Mouse (Mus musculus): ENCODE measurements around the gene Ldlrad3.

The Ldlrad3 gene

GRCm38 (mm10) chr2:102064826-102065441 is 121.3 kb downstream of the Ldlrad3 start:
- DNase-seq = no peak

- DNase-seq = no peak
These were observed 122.2 kb downstream of the Ldlrad3 start for GRCm38 (mm10) chr2:102063906-102064505.

DNA sequence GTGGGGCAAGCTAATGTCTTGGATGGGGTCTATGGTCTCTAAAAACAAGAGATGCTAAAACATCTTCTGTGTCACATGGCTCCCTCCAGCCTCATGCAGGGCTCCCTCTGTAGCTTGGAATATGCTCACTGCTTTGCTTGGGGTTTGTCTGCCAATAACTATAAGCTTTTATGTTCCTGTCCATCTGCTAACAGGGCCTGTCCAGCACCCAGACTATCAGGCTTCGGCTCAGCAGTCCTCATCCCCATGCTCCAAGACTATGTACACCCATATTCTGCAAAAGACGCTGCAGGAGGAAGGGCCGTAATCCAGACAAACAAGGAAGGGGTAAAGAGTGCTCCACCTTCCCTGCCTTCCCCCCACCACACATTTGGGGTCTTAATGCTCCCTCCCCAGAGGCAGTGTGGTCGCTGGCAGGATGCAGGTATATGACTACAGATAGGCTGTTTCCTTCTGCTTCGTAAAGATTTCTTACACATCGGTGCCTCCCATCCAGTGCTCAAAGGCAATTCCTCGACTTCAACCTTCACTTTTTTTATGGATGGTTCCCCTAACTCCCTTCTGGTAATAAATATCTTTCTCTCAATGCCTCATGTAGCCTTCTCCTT is 123.2 kb downstream of the Ldlrad3 start:
- DNase-seq = no peak

DNA sequence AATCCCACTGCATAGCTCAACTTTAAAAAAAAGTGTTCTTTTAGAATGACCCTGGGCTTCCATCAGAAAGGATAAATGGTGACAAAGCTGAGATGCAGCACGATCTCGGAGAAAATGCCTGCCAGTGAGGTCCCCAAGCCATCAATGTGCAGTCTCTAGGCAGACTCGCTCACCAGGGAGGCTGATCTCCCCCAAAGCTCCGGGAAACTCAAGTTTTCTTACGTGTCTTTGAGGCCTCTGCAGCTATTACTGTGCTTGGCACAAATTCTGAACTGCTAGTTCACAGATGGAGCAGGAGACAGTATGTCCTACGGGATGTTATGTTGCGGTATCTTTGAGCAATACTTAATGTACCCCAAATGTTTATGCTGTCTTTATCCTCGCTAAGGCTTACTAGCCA is 124.3 kb downstream of the Ldlrad3 start:
- no peak for DNase-seq

DNA sequence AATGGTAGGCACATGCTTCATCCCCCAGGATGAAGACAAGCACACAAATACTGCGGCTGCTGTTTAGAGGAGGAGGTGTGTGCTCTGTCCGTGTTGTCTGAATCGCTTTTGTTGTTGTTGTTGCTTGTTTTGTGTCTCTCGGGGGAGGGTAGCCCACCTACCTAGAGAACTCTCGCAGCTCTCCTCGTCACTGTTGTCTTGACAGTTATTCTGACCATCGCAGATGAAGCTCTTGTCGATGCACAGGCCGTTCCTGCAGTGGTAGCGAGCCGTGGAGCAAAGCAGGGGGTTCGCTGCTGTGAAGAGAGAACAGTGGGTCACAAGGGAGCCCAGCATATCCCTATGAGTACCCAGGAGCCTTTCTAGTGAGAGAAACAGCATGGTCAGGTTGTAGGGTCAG is 128.4 kb downstream of the Ldlrad3 start:
- DNase-seq = peak; percentile 50

DNA sequence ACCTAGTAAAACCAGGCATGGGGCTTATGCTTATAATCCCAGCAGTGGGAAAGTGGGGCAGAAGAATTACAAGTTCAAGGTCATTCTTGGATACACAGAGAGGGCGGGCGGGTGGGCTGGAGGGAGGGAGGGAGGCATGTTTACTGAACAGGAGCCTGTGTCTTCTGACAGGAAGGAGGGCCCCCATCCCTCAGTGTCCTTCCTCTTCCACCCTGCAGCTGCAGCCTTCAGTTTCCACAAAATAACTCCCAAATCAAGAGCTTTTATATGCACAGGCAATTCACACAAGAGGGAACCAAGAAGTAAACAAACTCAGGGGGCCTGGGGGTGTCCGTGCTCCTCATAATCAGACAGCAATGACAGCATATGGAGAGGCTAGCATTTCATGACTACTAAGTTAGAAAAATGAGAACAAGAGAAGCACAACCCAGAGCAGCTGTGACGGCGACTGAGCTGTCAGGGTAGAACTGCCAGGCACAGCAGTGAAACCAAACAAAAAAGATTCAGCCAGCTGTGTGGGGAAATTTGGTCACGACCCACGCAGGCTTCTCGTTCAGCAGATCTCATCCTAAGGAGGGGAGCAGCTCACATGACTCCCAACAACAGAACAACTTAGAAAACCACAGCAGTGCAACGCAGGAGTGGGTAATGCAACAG is 129.0 kb downstream of the Ldlrad3 start:
- DNase-seq = peak; percentile 76

DNA sequence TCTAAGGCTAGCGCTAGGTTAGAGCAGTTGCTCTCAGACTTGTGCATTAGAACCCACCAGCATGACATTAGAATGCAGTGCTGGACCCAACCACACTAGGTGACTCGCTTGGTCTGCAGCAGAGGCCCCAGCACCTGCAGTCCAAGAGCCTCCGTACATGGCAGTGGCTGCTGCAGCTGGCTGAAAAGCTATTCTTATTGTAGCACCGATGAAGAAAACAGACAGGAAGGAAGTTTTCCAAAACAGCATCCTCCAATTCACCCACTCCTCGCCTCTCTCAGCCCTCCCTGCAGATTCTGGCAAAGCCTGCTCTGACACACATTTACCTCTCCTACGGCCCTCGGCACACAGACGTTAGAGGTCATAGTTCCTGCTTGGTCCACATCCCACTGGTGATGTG is 130.0 kb downstream of the Ldlrad3 start:
- DNase-seq = peak; percentile 57

GRCm38 (mm10) chr2:102052951-102053660 is 133.1 kb downstream of the Ldlrad3 start:
- peak; percentile 54 for DNase-seq

GRCm38 (mm10) chr2:102052353-102052752 is 133.8 kb downstream of the Ldlrad3 start:
- DNase-seq = no peak

GRCm38 (mm10) chr2:102049866-102050550 is 136.2 kb downstream of the Ldlrad3 start:
- peak; percentile 63 for DNase-seq

DNA sequence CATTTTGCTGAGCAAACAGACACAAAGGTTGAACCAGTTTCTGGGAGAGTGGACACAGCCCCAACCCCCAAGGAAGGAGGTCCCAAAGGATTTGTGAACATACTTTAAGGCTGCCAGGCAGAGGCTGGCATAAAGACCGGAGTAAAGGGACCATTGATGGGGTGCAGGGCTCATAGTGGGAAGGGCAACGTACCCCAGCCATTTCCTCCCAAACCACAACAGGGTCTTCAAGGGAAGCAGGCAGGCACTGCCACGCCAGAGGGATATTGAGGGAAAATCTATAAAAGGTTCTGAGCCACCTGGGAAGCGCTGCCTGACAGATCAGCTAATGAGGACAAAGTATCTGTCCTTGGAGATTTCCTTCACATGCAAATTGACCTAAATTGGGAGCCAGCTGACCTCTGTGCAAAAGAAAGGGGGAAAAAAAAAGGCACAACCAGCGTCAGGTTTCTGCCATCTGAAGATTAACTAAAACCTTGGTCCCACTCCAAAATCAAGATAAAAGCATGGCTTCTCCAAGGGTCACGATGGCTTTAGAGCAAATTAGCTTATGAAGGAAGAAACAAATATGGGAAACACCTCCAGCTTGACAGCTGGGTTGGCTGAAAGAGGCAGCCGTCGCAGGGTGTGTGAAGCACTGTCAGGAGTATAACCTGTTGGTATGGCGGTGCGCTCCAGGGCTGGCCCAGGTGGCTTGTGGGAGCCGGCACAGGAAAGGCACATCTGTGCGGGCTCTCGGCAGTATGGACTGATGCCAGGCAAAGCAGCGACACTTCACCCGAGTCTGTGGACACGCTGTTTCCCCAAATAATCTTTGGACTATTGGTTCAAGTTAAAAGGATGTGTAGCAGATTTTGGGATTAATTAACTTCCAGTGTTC is 137.6 kb downstream of the Ldlrad3 start:
- DNase-seq = peak; percentile 35

GRCm38 (mm10) chr2:102046481-102046880 is 139.7 kb downstream of the Ldlrad3 start:
- no peak for DNase-seq

- DNase-seq = peak; percentile 58
These were observed 145.7 kb downstream of the Ldlrad3 start for GRCm38 (mm10) chr2:102040456-102040855.

GRCm38 (mm10) chr2:102040011-102040410 is 146.2 kb downstream of the Ldlrad3 start:
- peak; percentile 63 for DNase-seq

- peak; percentile 71 for DNase-seq
These were observed 147.1 kb downstream of the Ldlrad3 start for GRCm38 (mm10) chr2:102038895-102039667.

GRCm38 (mm10) chr2:102038229-102038894 is 147.8 kb downstream of the Ldlrad3 start:
- DNase-seq = peak; percentile 31

DNA sequence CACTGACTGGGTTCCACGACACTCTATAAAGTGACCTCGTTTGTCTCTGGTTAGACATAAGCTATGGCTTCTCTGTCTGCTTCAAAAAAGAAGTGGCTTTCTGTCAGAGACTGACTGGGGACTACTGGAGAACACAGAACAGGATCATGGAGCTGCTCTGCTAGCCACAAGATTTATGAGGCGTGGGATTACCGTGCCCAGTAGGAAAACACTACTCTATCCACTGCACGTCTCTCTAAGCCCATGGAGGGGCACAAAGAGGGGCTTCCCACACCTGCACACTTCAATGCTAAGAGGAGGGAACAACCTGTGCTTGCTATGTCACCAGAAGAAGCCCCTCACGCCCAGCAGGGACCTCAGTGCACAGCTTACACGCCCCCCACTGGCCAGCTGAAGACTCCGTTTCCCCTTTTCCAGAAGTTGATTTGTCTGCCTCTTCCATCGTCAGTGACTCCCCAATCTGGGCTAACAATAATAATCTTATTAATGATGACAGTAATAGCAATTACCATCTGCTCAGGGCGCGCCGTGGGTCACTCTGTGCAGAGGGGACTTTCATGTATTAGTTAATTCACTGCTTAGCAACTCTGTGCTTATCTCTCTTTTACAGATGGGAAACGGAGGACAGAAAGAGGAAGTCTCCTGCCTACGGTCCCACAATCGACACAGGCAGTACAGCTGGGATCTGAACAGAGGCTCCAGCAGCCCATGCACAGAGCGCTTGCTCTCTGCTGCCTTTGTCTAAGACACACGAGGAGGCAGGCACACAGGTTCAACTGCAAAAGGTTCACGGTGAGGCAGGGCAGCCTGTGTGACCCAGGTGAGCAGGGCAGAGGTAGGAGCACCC is 149.3 kb downstream of the Ldlrad3 start:
- DNase-seq = peak; percentile 76

DNA sequence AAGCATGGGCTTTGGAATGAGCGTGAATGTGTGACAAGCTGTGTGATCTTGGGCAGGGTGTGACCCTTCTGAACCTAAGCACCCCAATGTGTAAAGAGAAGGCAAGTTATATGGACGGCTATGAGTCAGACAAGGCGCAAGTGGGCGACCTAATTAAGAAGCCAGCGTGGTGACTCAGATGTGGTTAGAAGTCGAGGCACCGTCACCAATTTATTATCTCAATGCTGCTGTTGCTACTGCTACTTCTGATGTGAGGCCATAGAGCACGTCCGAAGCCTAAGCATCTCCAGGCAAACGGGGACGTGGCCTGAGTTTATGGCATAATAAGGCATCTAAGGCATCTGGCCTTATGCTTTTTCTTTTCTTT is 151.7 kb downstream of the Ldlrad3 start:
- peak; percentile 36 for DNase-seq

DNA sequence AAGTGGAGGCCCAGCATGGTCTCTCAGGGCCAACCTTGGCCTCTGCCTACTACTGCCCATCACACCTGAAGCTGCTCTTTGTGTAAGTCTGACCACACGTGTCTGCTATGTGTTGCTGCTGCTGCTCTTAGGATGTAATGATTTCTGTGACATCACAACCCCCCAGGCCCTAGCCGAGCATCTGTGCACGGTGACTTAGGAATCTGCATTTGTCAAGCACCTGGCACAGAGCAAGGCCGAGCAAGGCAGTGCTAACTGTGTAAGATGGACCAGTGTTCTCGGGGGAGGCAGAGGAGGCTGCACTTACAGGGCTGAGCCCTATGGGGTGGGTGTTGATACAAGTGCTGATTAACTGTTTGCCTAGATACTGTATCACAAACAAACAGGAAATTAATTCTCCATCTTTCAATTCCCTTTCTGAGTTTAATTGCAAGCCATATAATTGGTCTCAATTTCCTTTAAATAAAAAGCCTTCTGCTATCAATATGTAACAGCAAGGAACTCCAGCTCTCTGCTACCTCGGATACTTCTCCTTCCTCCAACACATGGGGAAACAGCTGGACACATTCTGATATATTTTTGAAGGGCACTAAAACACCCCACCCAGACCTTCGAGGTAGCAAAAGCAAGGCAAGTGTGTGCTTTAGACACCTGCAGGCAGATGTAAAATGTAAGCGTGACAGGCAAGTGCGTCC is 152.2 kb downstream of the Ldlrad3 start:
- peak; percentile 53 for DNase-seq

All from thymus, postnatal 4 days (tissue).